Mouse (Mus musculus): ENCODE data around the gene Cbwd1. TPM values are rescaled to one million over a fixed set of nuclear protein-coding genes. Genes with fewer than 3 reads are reported as not detected.

Cbwd1 gene
- polyA plus RNA-seq, 1 experiment from 2014 or later: 12.4 TPM

DNA sequence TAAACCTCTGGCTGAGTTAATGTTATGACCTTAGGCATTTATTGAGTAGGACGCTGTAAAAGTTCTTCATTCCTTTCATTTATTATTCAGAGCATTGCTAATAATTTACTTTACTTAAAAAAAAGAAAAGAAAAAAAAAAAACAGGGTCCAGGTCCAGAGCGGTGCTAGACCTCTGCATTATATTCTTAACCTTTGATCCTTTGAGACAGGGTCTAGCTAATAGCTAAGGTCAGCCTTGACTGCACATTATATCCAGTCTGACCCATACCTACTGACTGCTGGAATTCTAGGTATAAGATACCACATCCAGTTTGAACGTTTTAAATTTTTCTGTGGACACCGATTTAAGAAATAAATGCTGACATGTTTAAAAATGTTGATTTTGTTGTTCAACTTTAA is 21.6 kb upstream of the Cbwd1 start:
- no peak overlapping the region for H3K9ac ChIP-seq (ENCODE audit: low read depth, low read length)
- H3K36me3 ChIP-seq (ENCODE audit: control insufficient read depth, insufficient read depth, low read length): no peaks in the 10 kb centered on the region
- no peak for ATAC-seq
- H3K27me3 ChIP-seq (ENCODE audit: control insufficient read depth, insufficient read depth, low read depth, low read length): no peaks in the 10 kb centered on the region
- H3K4me2 ChIP-seq (ENCODE audit: low read length): no peak overlapping the region
- H3K9me3 ChIP-seq (replicated peaks; ENCODE audit: control insufficient read depth, low read length, poor library complexity, severe bottlenecking): 0 out of 2 replicates have a peak, but pooled peaks cover 2% of the 10 kb centered on the region
- H3K4me3 ChIP-seq (ENCODE audit: low read depth, low read length): no peak overlapping the region
- H3K4me1 ChIP-seq (ENCODE audit: control insufficient read depth, insufficient read depth, low read length): no peaks in the 10 kb centered on the region
- WGBS: 87% methylated on average over 4 of the region's 4 CpGs
- no peak overlapping the region for H3K27ac ChIP-seq (ENCODE audit: low read length)

DNA sequence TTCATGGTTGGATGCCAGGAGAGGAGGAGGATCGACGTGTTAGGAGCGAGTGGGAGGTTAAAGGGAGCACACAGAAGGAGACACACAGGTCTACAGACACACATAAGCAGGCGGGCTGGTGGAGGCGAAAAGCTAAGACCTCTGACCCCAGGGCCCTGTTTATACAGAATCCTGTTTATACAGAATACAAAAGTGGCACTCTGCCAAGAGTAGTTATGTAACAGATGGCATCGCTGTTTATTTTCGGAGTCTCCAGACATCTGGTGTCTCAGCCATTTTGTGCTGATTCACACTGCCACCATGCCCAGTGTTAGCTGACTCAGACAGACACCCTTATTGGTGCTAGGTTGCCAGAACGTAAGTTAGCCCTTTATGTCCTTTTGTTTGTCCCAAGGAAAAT is 19.9 kb upstream of the Cbwd1 start:
- Histone ChIP-seq H3K27me3 (ENCODE audit: control insufficient read depth, insufficient read depth, low read depth, low read length) (no peaks in the 10 kb centered on the region), H3K4me3 (ENCODE audit: low read depth, low read length) (no peak overlapping the region), H3K9me3 (replicated peaks; ENCODE audit: control insufficient read depth, low read length, poor library complexity, severe bottlenecking) (no peaks in the 10 kb centered on the region), H3K9ac (ENCODE audit: low read depth, low read length) (no peak overlapping the region), H3K36me3 (ENCODE audit: control insufficient read depth, insufficient read depth, low read length) (no peaks in the 10 kb centered on the region), H3K4me1 (ENCODE audit: control insufficient read depth, insufficient read depth, low read length) (no peaks in the 10 kb centered on the region), H3K4me2 (ENCODE audit: low read length) (no peak overlapping the region), H3K27ac (ENCODE audit: low read length) (no peak overlapping the region)
- no peak for ATAC-seq
- WGBS: 52% methylated on average over 8 of the region's 8 CpGs

DNA sequence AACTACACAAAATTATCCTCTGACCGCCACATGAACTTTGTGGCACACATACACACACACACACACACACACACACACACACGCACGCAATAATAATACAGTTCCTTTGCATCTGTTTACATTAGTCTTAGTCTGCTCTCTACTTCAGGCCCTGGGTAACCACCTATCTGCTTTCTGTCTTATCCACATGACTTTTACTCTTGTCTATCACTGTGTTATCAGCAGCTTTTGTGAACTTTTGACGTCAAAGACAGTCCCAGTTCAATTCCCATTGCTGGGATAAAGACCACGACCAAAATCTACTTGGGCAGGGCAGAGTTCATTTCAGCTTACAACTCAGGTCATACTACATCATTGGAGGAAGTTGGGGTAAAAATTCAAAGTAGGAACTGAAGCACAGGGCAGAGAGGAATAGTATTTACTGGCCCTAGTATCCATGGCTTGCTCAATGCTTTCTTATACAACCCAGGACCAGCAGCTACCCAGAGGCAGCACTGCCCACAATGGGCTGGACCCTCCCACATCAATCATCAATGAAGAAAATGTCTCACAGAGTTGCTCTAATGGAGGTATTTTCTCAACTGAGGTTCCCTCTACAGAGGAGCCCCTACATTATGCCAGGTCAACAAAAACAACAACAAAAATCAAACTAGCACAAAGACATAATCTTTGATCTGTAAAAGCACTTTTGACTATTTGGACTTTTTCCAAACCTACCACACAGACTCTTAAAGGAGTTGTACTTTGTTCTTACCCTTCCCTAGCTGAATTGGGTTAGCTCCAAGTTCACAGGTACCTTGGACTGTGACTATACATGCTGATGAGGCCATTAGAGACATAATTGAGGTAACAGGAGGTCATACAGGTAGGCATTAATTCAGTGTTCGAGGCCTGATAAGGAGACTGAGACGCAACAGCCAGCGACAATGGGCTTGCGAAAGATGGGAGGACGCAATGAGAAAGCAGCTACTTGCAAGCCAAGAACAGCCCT is 17.7 kb upstream of the Cbwd1 start:
- 91% methylated on average over 10 of the region's 10 CpGs for WGBS
- ATAC-seq: no peak
- Histone ChIP-seq H3K4me3 (ENCODE audit: low read depth, low read length) (no peak overlapping the region), H3K27ac (ENCODE audit: low read length) (no peak overlapping the region), H3K4me1 (ENCODE audit: control insufficient read depth, insufficient read depth, low read length) (no peaks in the 10 kb centered on the region), H3K9ac (ENCODE audit: low read depth, low read length) (no peak overlapping the region), H3K4me2 (ENCODE audit: low read length) (no peak overlapping the region), H3K9me3 (replicated peaks; ENCODE audit: control insufficient read depth, low read length, poor library complexity, severe bottlenecking) (no peaks in the 10 kb centered on the region), H3K27me3 (ENCODE audit: control insufficient read depth, insufficient read depth, low read depth, low read length) (no peaks in the 10 kb centered on the region), H3K36me3 (ENCODE audit: control insufficient read depth, insufficient read depth, low read length) (no peaks in the 10 kb centered on the region)

DNA sequence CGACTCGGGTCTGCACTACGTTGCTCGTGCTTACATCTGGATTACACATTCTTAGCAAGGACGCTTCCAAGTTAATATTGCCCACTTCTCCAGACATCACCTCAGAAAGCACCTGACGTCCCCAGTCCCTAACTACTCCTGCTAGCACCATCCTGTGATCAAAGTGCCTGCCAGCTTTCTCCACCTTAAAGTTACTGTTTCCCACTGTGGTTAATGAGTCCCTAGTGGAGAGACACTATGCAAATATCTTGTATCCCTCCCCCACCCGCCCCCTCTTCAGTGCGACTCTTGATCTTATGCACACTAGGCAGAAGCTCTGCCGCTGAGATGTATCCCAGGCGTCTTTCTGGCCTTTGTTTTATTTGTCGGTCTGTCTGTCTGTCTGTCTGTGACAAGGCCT is 16.6 kb upstream of the Cbwd1 start:
- 77% methylated on average over 11 of the region's 11 CpGs for WGBS
- no peak for ATAC-seq
- H3K9me3 ChIP-seq (replicated peaks; ENCODE audit: control insufficient read depth, low read length, poor library complexity, severe bottlenecking): no peaks in the 10 kb centered on the region

DNA sequence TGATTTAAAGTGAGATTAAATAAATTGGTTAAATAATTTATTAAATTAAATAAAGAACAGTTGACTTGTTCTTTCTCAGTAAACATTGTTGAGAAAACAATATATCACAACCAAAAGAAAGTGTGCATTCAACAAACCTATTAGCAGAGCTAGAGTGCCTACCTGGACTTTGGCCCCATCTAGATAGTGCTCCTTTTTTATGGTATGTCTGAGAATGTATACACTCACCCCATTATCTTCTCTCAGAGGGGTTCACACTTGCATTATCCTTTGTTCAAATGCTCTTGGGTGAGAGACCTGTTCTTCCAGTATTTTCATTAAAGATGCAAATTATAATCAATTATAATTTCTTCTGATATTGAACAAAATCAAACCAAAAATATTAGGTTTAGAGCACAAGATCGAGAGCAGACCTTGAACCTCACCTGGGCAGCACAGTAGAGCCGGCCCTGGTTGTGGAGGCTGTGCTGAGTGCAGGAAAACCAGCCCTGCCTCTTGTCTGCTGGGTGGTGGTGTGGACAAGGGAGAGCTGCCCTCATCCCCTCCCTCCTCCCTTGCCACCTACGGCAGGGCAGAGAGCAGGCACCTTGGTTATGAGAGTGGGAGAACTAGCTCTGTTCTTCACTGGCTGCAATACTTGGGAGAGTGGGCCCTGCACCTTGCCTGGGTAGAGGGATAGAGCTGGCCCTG is 11.4 kb upstream of the Cbwd1 start:
- Histone ChIP-seq H3K4me2 (ENCODE audit: low read length) (no peak overlapping the region), H3K9ac (ENCODE audit: low read depth, low read length) (no peak overlapping the region), H3K27me3 (ENCODE audit: control insufficient read depth, insufficient read depth, low read depth, low read length) (no peaks in the 10 kb centered on the region), H3K36me3 (ENCODE audit: control insufficient read depth, insufficient read depth, low read length) (no peaks in the 10 kb centered on the region), H3K9me3 (replicated peaks; ENCODE audit: control insufficient read depth, low read length, poor library complexity, severe bottlenecking) (no peaks in the 10 kb centered on the region), H3K27ac (ENCODE audit: low read length) (no peak overlapping the region), H3K4me3 (ENCODE audit: low read depth, low read length) (no peak overlapping the region), H3K4me1 (ENCODE audit: control insufficient read depth, insufficient read depth, low read length) (no peaks in the 10 kb centered on the region)
- 83% methylated on average over 3 of the region's 3 CpGs for WGBS
- ATAC-seq: no peak

More for the DNA sequence above, 16.6 kb upstream of the Cbwd1 start:
- H3K4me1 ChIP-seq (ENCODE audit: control insufficient read depth, insufficient read depth, low read length): no peaks in the 10 kb centered on the region
- H3K4me2 ChIP-seq (ENCODE audit: low read length): no peak overlapping the region
- no peak overlapping the region for H3K9ac ChIP-seq (ENCODE audit: low read depth, low read length)
- H3K27ac ChIP-seq (ENCODE audit: low read length): no peak overlapping the region
- no peaks in the 10 kb centered on the region for H3K36me3 ChIP-seq (ENCODE audit: control insufficient read depth, insufficient read depth, low read length)
- H3K4me3 ChIP-seq (ENCODE audit: low read depth, low read length): no peak overlapping the region
- H3K27me3 ChIP-seq (ENCODE audit: control insufficient read depth, insufficient read depth, low read depth, low read length): no peaks in the 10 kb centered on the region

DNA sequence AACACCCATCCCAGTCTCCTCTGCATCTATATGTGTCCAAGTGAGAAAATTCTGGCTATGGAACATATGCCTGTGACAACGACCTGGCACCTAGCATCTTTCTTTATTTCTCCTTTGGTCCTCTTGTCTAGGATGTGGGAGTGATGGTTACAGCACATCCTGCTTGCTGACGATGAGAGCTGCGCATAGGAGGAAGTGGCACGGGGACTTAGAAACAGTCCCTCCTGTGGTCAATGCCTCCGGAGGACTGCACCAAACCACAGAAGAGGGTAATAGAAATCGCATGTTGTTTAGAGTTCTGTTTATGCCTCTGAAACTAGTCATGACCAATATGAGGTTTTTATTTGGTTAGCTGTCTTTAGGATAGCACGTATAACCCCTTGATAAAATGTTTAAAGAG is 9.9 kb upstream of the Cbwd1 start:
- H3K4me3 ChIP-seq (ENCODE audit: low read depth, low read length): no peak overlapping the region
- H3K4me2 ChIP-seq (ENCODE audit: low read length): no peak overlapping the region
- no peaks in the 10 kb centered on the region for H3K36me3 ChIP-seq (ENCODE audit: control insufficient read depth, insufficient read depth, low read length)
- ATAC-seq: no peak
- no peaks in the 10 kb centered on the region for H3K4me1 ChIP-seq (ENCODE audit: control insufficient read depth, insufficient read depth, low read length)
- H3K9me3 ChIP-seq (replicated peaks; ENCODE audit: control insufficient read depth, low read length, poor library complexity, severe bottlenecking): no peaks in the 10 kb centered on the region
- WGBS: 83% methylated on average over 7 of the region's 7 CpGs
- H3K27me3 ChIP-seq (ENCODE audit: control insufficient read depth, insufficient read depth, low read depth, low read length): no peaks in the 10 kb centered on the region
- H3K9ac ChIP-seq (ENCODE audit: low read depth, low read length): no peak overlapping the region
- H3K27ac ChIP-seq (ENCODE audit: low read length): no peak overlapping the region

DNA sequence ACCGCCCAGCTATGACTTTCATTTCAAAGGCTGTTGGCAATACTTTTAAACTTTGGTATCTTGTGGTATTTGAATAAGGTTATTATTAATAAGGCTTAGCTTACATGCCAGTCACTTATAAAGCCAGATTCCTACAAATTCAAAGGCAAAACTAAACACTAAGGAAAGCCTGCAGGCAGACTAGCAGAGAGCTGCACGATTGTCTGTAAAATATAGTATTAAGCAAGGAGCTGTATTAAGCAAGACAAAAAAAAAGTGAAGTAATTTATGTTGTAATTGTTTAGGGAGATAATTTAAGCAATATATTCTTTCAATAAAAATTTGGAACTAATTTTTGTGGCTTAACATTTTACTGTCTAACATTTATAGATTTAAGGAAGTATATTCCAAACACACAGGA is 5.5 kb upstream of the Cbwd1 start:
- no peaks in the 10 kb centered on the region for H3K4me1 ChIP-seq (ENCODE audit: control insufficient read depth, insufficient read depth, low read length)
- H3K4me2 ChIP-seq (ENCODE audit: low read length): no peak overlapping the region
- H3K9me3 ChIP-seq (replicated peaks; ENCODE audit: control insufficient read depth, low read length, poor library complexity, severe bottlenecking): no peaks in the 10 kb centered on the region
- H3K9ac ChIP-seq (ENCODE audit: low read depth, low read length): no peak overlapping the region
- no peaks in the 10 kb centered on the region for H3K36me3 ChIP-seq (ENCODE audit: control insufficient read depth, insufficient read depth, low read length)
- H3K27ac ChIP-seq (ENCODE audit: low read length): no peak overlapping the region
- H3K4me3 ChIP-seq (ENCODE audit: low read depth, low read length): no peak overlapping the region
- 83% methylated on average over 2 of the region's 2 CpGs for WGBS
- no peak for ATAC-seq
- H3K27me3 ChIP-seq (ENCODE audit: control insufficient read depth, insufficient read depth, low read depth, low read length): no peaks in the 10 kb centered on the region

DNA sequence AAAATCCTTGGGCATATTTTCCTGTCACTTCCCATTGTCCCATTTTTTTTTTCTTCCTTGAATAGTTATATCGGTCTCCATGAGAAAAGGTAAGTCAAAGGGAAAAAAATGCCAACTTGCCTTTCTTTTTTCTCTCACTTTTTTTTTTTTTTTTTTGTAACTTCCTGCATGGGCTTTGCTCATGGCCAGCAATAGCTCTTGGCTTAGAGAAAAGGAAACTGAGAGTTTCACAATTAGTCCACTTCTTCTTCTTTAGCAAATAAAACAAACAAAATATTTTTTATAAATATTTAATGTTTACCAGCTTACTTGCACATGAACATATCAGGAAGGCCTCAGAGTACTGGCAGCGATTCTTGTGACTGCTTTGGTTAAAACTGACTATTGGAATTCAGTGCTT is 4.8 kb upstream of the Cbwd1 start:
- H3K4me2 ChIP-seq (ENCODE audit: low read length): no peak overlapping the region
- H3K27ac ChIP-seq (ENCODE audit: low read length): no peak overlapping the region
- H3K36me3 ChIP-seq (ENCODE audit: control insufficient read depth, insufficient read depth, low read length): no peaks in the 10 kb centered on the region
- no peak overlapping the region for H3K9ac ChIP-seq (ENCODE audit: low read depth, low read length)
- no peaks in the 10 kb centered on the region for H3K9me3 ChIP-seq (replicated peaks; ENCODE audit: control insufficient read depth, low read length, poor library complexity, severe bottlenecking)
- no peak overlapping the region for H3K4me3 ChIP-seq (ENCODE audit: low read depth, low read length)
- H3K27me3 ChIP-seq (ENCODE audit: control insufficient read depth, insufficient read depth, low read depth, low read length): no peaks in the 10 kb centered on the region
- ATAC-seq: no peak
- WGBS: 88% methylated on average over 2 of the region's 2 CpGs
- H3K4me1 ChIP-seq (ENCODE audit: control insufficient read depth, insufficient read depth, low read length): no peaks in the 10 kb centered on the region

DNA sequence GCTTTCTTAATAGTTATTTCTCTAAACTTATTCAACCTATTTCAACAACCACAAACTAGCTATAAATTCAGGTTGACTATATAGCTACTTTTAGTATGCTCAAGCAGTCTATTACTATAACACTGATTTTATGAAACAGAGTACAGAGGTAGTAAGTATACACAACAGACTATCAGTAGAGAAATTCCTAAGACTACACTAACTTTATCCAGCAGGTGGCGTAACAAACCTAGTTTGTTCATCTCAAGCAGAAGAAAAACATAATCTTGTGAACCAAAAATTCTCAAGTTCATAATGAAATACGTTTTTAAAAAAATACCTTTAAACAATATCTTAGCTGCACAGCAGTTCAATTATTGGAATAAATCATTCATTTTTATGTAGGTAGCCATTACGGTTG is 2.9 kb downstream of the Cbwd1 start:
- H3K9ac ChIP-seq (ENCODE audit: low read depth, low read length): no peak overlapping the region
- no peak overlapping the region for H3K4me2 ChIP-seq (ENCODE audit: low read length)
- H3K4me1 ChIP-seq (ENCODE audit: control insufficient read depth, insufficient read depth, low read length): peaks cover 12% of the 10 kb centered on the region
- no peak overlapping the region for H3K4me3 ChIP-seq (ENCODE audit: low read depth, low read length)
- H3K27ac ChIP-seq (ENCODE audit: low read length): no peak overlapping the region
- ATAC-seq: no peak
- H3K9me3 ChIP-seq (replicated peaks; ENCODE audit: control insufficient read depth, low read length, poor library complexity, severe bottlenecking): no peaks in the 10 kb centered on the region
- no peaks in the 10 kb centered on the region for H3K27me3 ChIP-seq (ENCODE audit: control insufficient read depth, insufficient read depth, low read depth, low read length)
- H3K36me3 ChIP-seq (ENCODE audit: control insufficient read depth, insufficient read depth, low read length): no peaks in the 10 kb centered on the region; the same call in 1 of the 2 replicates
- 42% methylated on average over 3 of the region's 3 CpGs for WGBS
